Mouse (Mus musculus) bone marrow macrophage, adult 2 months (primary cell): ENCODE results near the gene Zcchc17.

Source experiments
- CTCF ChIP-seq: IDR thresholded peaks from 2 replicates; pipeline ENCODE4 v1.5.1; 2012; ENCODE audit warnings: low read depth, mild to moderate bottlenecking, low read length, moderate library complexity
- POLR2A ChIP-seq: IDR thresholded peaks from 2 replicates; pipeline ENCODE4 v1.6.1; 2012; ENCODE audit warnings: mild to moderate bottlenecking, low read depth, low read length, borderline replicate concordance

GRCm38 (mm10) chr4:130312526-130312925, 47.2 kb downstream of the Zcchc17 start:
- TF ChIP-seq CTCF (no peak), POLR2A (no peak)
